Mouse (Mus musculus) embryonic facial prominence, embryonic 11.5 days (tissue): ENCODE measurements around the gene Gpat3. TPM values are rescaled to one million over a fixed set of nuclear protein-coding genes. Genes with fewer than 3 reads are reported as not detected.

Experiments used
- ATAC-seq: fragments of 200-750 bp; cut with Nextera tagmentation; replicated peaks from 2 replicates; pipeline ENCODE4 v1.8.0; 2017; ENCODE audit warnings: low read depth; ENCODE audit not compliant: insufficient number of reproducible peaks, low FRiP score, low TSS enrichment
- DNase-seq: peaks from one replicate; pipeline ENCODE4 v3.0.0-alpha.2; 2015; ENCODE audit warnings: low spot score
- H3K27ac ChIP-seq: fragments of 300-500 bp; sonication (generic); replicated peaks from 2 replicates; pipeline ENCODE4 v1.5.1; 2014; ENCODE audit warnings: mild to moderate bottlenecking, low read depth, low read length, control low read depth
- H3K27me3 ChIP-seq: fragments of 300-500 bp; sonication (generic); 2 replicates; pipeline ENCODE4 v1.6.1; 2014; ENCODE audit warnings: mild to moderate bottlenecking, low read length, moderate library complexity, mixed read lengths; ENCODE audit not compliant: control insufficient read depth, insufficient read depth
- H3K36me3 ChIP-seq: fragments of 300-500 bp; sonication (generic); replicated peaks from 2 replicates; pipeline ENCODE4 v1.6.1; 2014; ENCODE audit warnings: low read depth, mild to moderate bottlenecking, low read length, moderate library complexity, mixed read lengths; ENCODE audit not compliant: control insufficient read depth, insufficient read depth
- H3K4me1 ChIP-seq: fragments of 300-500 bp; sonication (generic); 2 replicates; pipeline ENCODE4 v1.6.1; 2014; ENCODE audit warnings: low read length, mixed read lengths; ENCODE audit not compliant: control insufficient read depth, insufficient read depth
- H3K4me2 ChIP-seq: fragments of 300-500 bp; sonication (generic); 2 replicates; pipeline ENCODE4 v1.6.1; 2014; ENCODE audit warnings: low read depth, mild to moderate bottlenecking, control low read depth, low read length, moderate library complexity
- H3K4me3 ChIP-seq: fragments of 300-500 bp; sonication (generic); 2 replicates; pipeline ENCODE4 v1.5.1; 2014; ENCODE audit warnings: low read depth, low read length, control low read depth
- H3K9ac ChIP-seq: fragments of 300-500 bp; sonication (generic); replicated peaks from 2 replicates; pipeline ENCODE4 v1.6.1; 2014; ENCODE audit warnings: mild to moderate bottlenecking, control low read depth, low read length
- H3K9me3 ChIP-seq: fragments of 300-500 bp; sonication (generic); replicated peaks from 2 replicates; pipeline ENCODE4 v1.6.1; 2016; ENCODE audit warnings: mild to moderate bottlenecking, low read length, inconsistent platforms, mixed read lengths; ENCODE audit not compliant: control insufficient read depth
- WGBS: fragments of 180-500 bp; shearing (Covaris S2); extraction: QIAGEN DNeasy Blood & Tissue Kit; methylation state at CpG from one replicate; pipeline ENCODE4 v1.1.7; 2014; 5-methylcytosine and 5-hydroxymethylcytosine counted together
- polyA plus RNA-seq: library from polyadenylated mRNA; unstranded; fragments of >200 nt; fragmentation: Nextera tagmentation; extraction: Ambion mirVana; gene quantifications from 2 replicates; pipeline ENCODE4 v1.2.1, GENCODE M21; 2014

The Gpat3 gene
- polyA plus RNA-seq, 1 experiment from 2014 or later = 0.46 TPM

- WGBS = 1% methylated on average over 50 of the region's 52 CpGs
- Histone ChIP-seq H3K9ac (peak overlapping the region; percentile 55), H3K9me3 (no peaks in the 10 kb centered on the region), H3K27me3 (peaks cover 15% of the 10 kb centered on the region), H3K36me3 (no peaks in the 10 kb centered on the region), H3K4me1 (peaks cover 3% of the 10 kb centered on the region), H3K27ac (no peak overlapping the region), H3K4me2 (peak overlapping the region; percentile 100), H3K4me3 (peak overlapping the region; percentile 46)
- ATAC-seq = 0 out of 2 replicates have a peak, but pooled peaks have one; percentile 49
- peak; percentile 57 for DNase-seq
Measured at GRCm38 (mm10) chr5:100845848-100846598, 510 bp downstream of the Gpat3 start.

GRCm38 (mm10) chr5:100846599-100846920 is 1.0 kb downstream of the Gpat3 start:
- WGBS = under 1% methylated on average over 22 of the region's 22 CpGs
- no peak overlapping the region for H3K27ac ChIP-seq
- DNase-seq = no peak

GRCm38 (mm10) chr5:100847143-100847542 is 1.6 kb downstream of the Gpat3 start:
- Histone ChIP-seq H3K4me1 (peaks cover 3% of the 10 kb centered on the region), H3K9ac (no peak overlapping the region; the same call in 1 of the 2 replicates), H3K9me3 (no peaks in the 10 kb centered on the region), H3K4me3 (no peak overlapping the region), H3K36me3 (no peaks in the 10 kb centered on the region), H3K4me2 (no peak overlapping the region; the same call in 1 of the 2 replicates), H3K27me3 (peaks cover 15% of the 10 kb centered on the region), H3K27ac (no peak overlapping the region)
- 5% methylated on average over 2 of the region's 2 CpGs for WGBS
- DNase-seq (no peak), ATAC-seq (no peak)

More at GRCm38 (mm10) chr5:100846599-100846920, 1.0 kb downstream of the Gpat3 start:
- peak overlapping the region; percentile 100 for H3K4me2 ChIP-seq
- no peaks in the 10 kb centered on the region for H3K9me3 ChIP-seq
- peak overlapping the region; percentile 46 for H3K4me3 ChIP-seq
- peak overlapping the region; percentile 55 for H3K9ac ChIP-seq
- ATAC-seq = 0 out of 2 replicates have a peak, but pooled peaks have one; percentile 45
- H3K27me3 ChIP-seq = peaks cover 15% of the 10 kb centered on the region
- H3K4me1 ChIP-seq = peaks cover 3% of the 10 kb centered on the region
- no peaks in the 10 kb centered on the region for H3K36me3 ChIP-seq

- Histone ChIP-seq H3K4me2 (no peak overlapping the region), H3K9ac (no peak overlapping the region), H3K36me3 (no peaks in the 10 kb centered on the region), H3K4me3 (no peak overlapping the region), H3K9me3 (no peaks in the 10 kb centered on the region), H3K27me3 (no peaks in the 10 kb centered on the region), H3K4me1 (no peaks in the 10 kb centered on the region), H3K27ac (no peak overlapping the region)
- WGBS = 91% methylated on average over 4 of the region's 4 CpGs
- ATAC-seq (no peak), DNase-seq (no peak)
Measured at GRCm38 (mm10) chr5:100853963-100854362, 8.4 kb downstream of the Gpat3 start.

GRCm38 (mm10) chr5:100856552-100856951 is 11.0 kb downstream of the Gpat3 start:
- Histone ChIP-seq H3K36me3 (no peaks in the 10 kb centered on the region), H3K4me1 (no peaks in the 10 kb centered on the region), H3K27ac (no peak overlapping the region), H3K27me3 (no peaks in the 10 kb centered on the region), H3K4me3 (no peak overlapping the region), H3K4me2 (no peak overlapping the region), H3K9ac (no peak overlapping the region), H3K9me3 (no peaks in the 10 kb centered on the region)
- WGBS = 81% methylated on average over 3 of the region's 3 CpGs
- ATAC-seq = no peak
- no peak for DNase-seq

- Histone ChIP-seq H3K27me3 (no peaks in the 10 kb centered on the region), H3K9me3 (no peaks in the 10 kb centered on the region), H3K27ac (no peak overlapping the region), H3K9ac (no peak overlapping the region), H3K4me2 (no peak overlapping the region), H3K4me1 (no peaks in the 10 kb centered on the region), H3K4me3 (no peak overlapping the region), H3K36me3 (no peaks in the 10 kb centered on the region)
- no peak for ATAC-seq
- WGBS = 72% methylated on average over 12 of the region's 12 CpGs
- DNase-seq = no peak
Measured at GRCm38 (mm10) chr5:100860417-100861053, 15.0 kb downstream of the Gpat3 start.

GRCm38 (mm10) chr5:100861140-100861539 is 15.6 kb downstream of the Gpat3 start:
- DNase-seq (no peak), ATAC-seq (no peak)
- no peaks in the 10 kb centered on the region for H3K36me3 ChIP-seq
- 61% methylated on average over 4 of the region's 4 CpGs for WGBS
- no peak overlapping the region for H3K4me3 ChIP-seq
- no peaks in the 10 kb centered on the region for H3K4me1 ChIP-seq
- no peak overlapping the region for H3K9ac ChIP-seq
- H3K9me3 ChIP-seq = no peaks in the 10 kb centered on the region
- H3K4me2 ChIP-seq = no peak overlapping the region
- H3K27me3 ChIP-seq = no peaks in the 10 kb centered on the region
- no peak overlapping the region for H3K27ac ChIP-seq

- H3K27me3 ChIP-seq = no peaks in the 10 kb centered on the region
- 82% methylated on average over 7 of the region's 7 CpGs for WGBS
Measured at GRCm38 (mm10) chr5:100861811-100862210, 16.3 kb downstream of the Gpat3 start.

More at GRCm38 (mm10) chr5:100861811-100862210, 16.3 kb downstream of the Gpat3 start:
- ATAC-seq (no peak), DNase-seq (no peak)
- Histone ChIP-seq H3K4me1 (no peaks in the 10 kb centered on the region), H3K9me3 (no peaks in the 10 kb centered on the region), H3K4me3 (no peak overlapping the region), H3K9ac (no peak overlapping the region), H3K36me3 (no peaks in the 10 kb centered on the region), H3K4me2 (no peak overlapping the region), H3K27ac (no peak overlapping the region)
